Mouse (Mus musculus): ENCODE results near the gene Gigyf2. TPM values are rescaled to one million over a fixed set of nuclear protein-coding genes. Genes with fewer than 3 reads are reported as not detected.

The Gigyf2 gene
- polyA plus RNA-seq, 1 experiment from 2014 or later: 71.3 TPM

Other genes starting within 250 kb of the Gigyf2 start
- not detected in 2 replicates for gene Alppl2, start 237.1 kb upstream of the Gigyf2 start, polyA plus RNA-seq (2015; fragmentation: Nextera tagmentation; extraction: Ambion mirVana)
- not detected in 2 replicates for gene Alpi, start 225.4 kb upstream of the Gigyf2 start, polyA plus RNA-seq (2015; fragmentation: Nextera tagmentation; extraction: Ambion mirVana)
- not detected in 2 replicates for gene Akp3, start 202.0 kb upstream of the Gigyf2 start, polyA plus RNA-seq (2015; fragmentation: Nextera tagmentation; extraction: Ambion mirVana)
- gene Ecel1, start 170.5 kb upstream of the Gigyf2 start, polyA plus RNA-seq (2015; fragmentation: Nextera tagmentation; extraction: Ambion mirVana): 19.4 and 21.1 TPM in 2 replicates
- 0.92 and 1.2 TPM in 2 replicates for gene Prss56, start 143.7 kb upstream of the Gigyf2 start, polyA plus RNA-seq (2015; fragmentation: Nextera tagmentation; extraction: Ambion mirVana)
- gene Chrnd, start 136.4 kb upstream of the Gigyf2 start, polyA plus RNA-seq (2015; fragmentation: Nextera tagmentation; extraction: Ambion mirVana): not detected in 2 replicates
- not detected in 2 replicates for gene Chrng, start 122.3 kb upstream of the Gigyf2 start, polyA plus RNA-seq (2015; fragmentation: Nextera tagmentation; extraction: Ambion mirVana)
- 93.5 and 98.5 TPM in 2 replicates for gene Eif4e2, start 113.1 kb upstream of the Gigyf2 start, polyA plus RNA-seq (2015; fragmentation: Nextera tagmentation; extraction: Ambion mirVana)
- 0.89 and 0.90 TPM in 2 replicates for gene Efhd1, start 62.6 kb upstream of the Gigyf2 start, polyA plus RNA-seq (2015; fragmentation: Nextera tagmentation; extraction: Ambion mirVana)
- 6.0 and 11.8 TPM in 2 replicates for gene Kcnj13, start 67.7 kb downstream of the Gigyf2 start, polyA plus RNA-seq (2015; fragmentation: Nextera tagmentation; extraction: Ambion mirVana)
- gene Snorc, start 143.3 kb downstream of the Gigyf2 start, polyA plus RNA-seq (2015; fragmentation: Nextera tagmentation; extraction: Ambion mirVana): 0.45 TPM in 1 of 2 replicates, not detected in the other
- gene Neu2, start 182.9 kb downstream of the Gigyf2 start, polyA plus RNA-seq (2015; fragmentation: Nextera tagmentation; extraction: Ambion mirVana): 0.62 TPM in 1 of 2 replicates, not detected in the other
- gene Ngef, start 246.9 kb downstream of the Gigyf2 start, polyA plus RNA-seq (2015; fragmentation: Nextera tagmentation; extraction: Ambion mirVana): 20.8 and 21.9 TPM in 2 replicates